Mouse (Mus musculus): Measurements from ENCODE around the gene Fuom. TPM values are rescaled to one million over a fixed set of nuclear protein-coding genes. Genes with fewer than 3 reads are reported as not detected.

Gene Fuom
- polyA plus RNA-seq, 1 experiment from 2014 or later, result 21.3 TPM

GRCm38 (mm10) chr7:140054124-140054523 is 48.1 kb downstream of the Fuom start:
- WGBS, result 75% methylated on average over 4 of the region's 4 CpGs
- Histone ChIP-seq H3K36me3 (no peaks in the 10 kb centered on the region), H3K4me1 (replicated peaks) (peaks cover 17% of the 10 kb centered on the region), H3K9me3 (no peaks in the 10 kb centered on the region), H3K9ac (replicated peaks) (no peak overlapping the region), H3K27me3 (peaks cover 86% of the 10 kb centered on the region), H3K4me3 (replicated peaks) (no peak overlapping the region), H3K4me2 (no peak overlapping the region), H3K27ac (no peak overlapping the region)
- ATAC-seq (ENCODE audit: insufficient number of reproducible peaks, insufficient read depth, low FRiP score, low TSS enrichment, low read depth), result no peak

GRCm38 (mm10) chr7:140049115-140049689 is 53.0 kb downstream of the Fuom start:
- WGBS, result under 1% methylated on average over 34 of the region's 34 CpGs
- H3K27ac ChIP-seq, result no peak overlapping the region
- peak overlapping the region; percentile 14; the same call in 1 of the 2 replicates for H3K9ac ChIP-seq (replicated peaks)
- H3K4me1 ChIP-seq (replicated peaks), result peaks cover 14% of the 10 kb centered on the region; the same call in 1 of the 2 replicates
- peaks cover 89% of the 10 kb centered on the region for H3K27me3 ChIP-seq
- no peaks in the 10 kb centered on the region for H3K9me3 ChIP-seq
- peak overlapping the region; percentile 34 for H3K4me3 ChIP-seq (replicated peaks)
- H3K4me2 ChIP-seq, result peak overlapping the region; percentile 59
- peak; percentile 54; the same call in 1 of the 2 replicates for ATAC-seq (ENCODE audit: insufficient number of reproducible peaks, insufficient read depth, low FRiP score, low TSS enrichment, low read depth)
- H3K36me3 ChIP-seq, result no peaks in the 10 kb centered on the region

GRCm38 (mm10) chr7:140048361-140049114 is 53.7 kb downstream of the Fuom start, which contains the start of gene Msx3:
Msx3 (minus strand) TSS chr7:140049089.
- Histone ChIP-seq H3K9me3 (no peaks in the 10 kb centered on the region), H3K36me3 (no peaks in the 10 kb centered on the region), H3K27me3 (peaks cover 92% of the 10 kb centered on the region), H3K9ac (replicated peaks) (peak within 1 kb of the TSS; percentile 40), H3K4me1 (replicated peaks) (peaks cover 14% of the 10 kb centered on the region; the same call in 1 of the 2 replicates), H3K4me2 (peak within 1 kb of the TSS; percentile 59), H3K4me3 (replicated peaks) (peak within 1 kb of the TSS; percentile 34), H3K27ac (no peak within 1 kb of the TSS)
- peak; percentile 24 for ATAC-seq (ENCODE audit: insufficient number of reproducible peaks, insufficient read depth, low FRiP score, low TSS enrichment, low read depth)
- 1% methylated on average over 56 of the region's 56 CpGs for WGBS

GRCm38 (mm10) chr7:140047811-140048311 is 54.4 kb downstream of the Fuom start:
- Histone ChIP-seq H3K27me3 (peaks cover 88% of the 10 kb centered on the region), H3K9me3 (no peaks in the 10 kb centered on the region), H3K36me3 (no peaks in the 10 kb centered on the region), H3K9ac (replicated peaks) (peak overlapping the region; percentile 40; the same call in 1 of the 2 replicates), H3K4me2 (peak overlapping the region; percentile 59), H3K27ac (no peak overlapping the region), H3K4me3 (replicated peaks) (peak overlapping the region; percentile 34), H3K4me1 (replicated peaks) (peaks cover 14% of the 10 kb centered on the region; the same call in 1 of the 2 replicates)
- ATAC-seq (ENCODE audit: insufficient number of reproducible peaks, insufficient read depth, low FRiP score, low TSS enrichment, low read depth), result peak; percentile 34; the same call in 1 of the 2 replicates
- whole genome bisulfite sequencing, result under 1% methylated on average over 33 of the region's 33 CpGs

Other genes with a start within 250 kb of the Fuom start
- 0.13 and 0.15 TPM in 2 replicates for gene Kndc1, start 207.7 kb downstream of the Fuom start, polyA plus RNA-seq (2016; fragmentation: Nextera tagmentation; extraction: Ambion mirVana)
- 0.23 and 0.34 TPM in 2 replicates for gene Utf1, start 158.7 kb downstream of the Fuom start, polyA plus RNA-seq (2016; fragmentation: Nextera tagmentation; extraction: Ambion mirVana)
- gene 6430531B16Rik, start 123.7 kb downstream of the Fuom start, polyA plus RNA-seq (2016; fragmentation: Nextera tagmentation; extraction: Ambion mirVana), result 0.31 and 0.51 TPM in 2 replicates
- gene Adam8, start 109.9 kb downstream of the Fuom start, polyA plus RNA-seq (2016; fragmentation: Nextera tagmentation; extraction: Ambion mirVana), result 2.1 and 2.7 TPM in 2 replicates
- 41.4 and 43.0 TPM in 2 replicates for gene Zfp511, start 66.0 kb downstream of the Fuom start, polyA plus RNA-seq (2016; fragmentation: Nextera tagmentation; extraction: Ambion mirVana)
- 82.3 and 82.8 TPM in 2 replicates for gene Tubgcp2, start 65.8 kb downstream of the Fuom start, polyA plus RNA-seq (2016; fragmentation: Nextera tagmentation; extraction: Ambion mirVana)
- gene Msx3, start 53.4 kb downstream of the Fuom start, polyA plus RNA-seq (2016; fragmentation: Nextera tagmentation; extraction: Ambion mirVana), result 0.10 TPM in 1 of 2 replicates, not detected in the other
- 1.8 and 2.5 TPM in 2 replicates for gene Caly, start 19.9 kb downstream of the Fuom start, polyA plus RNA-seq (2016; fragmentation: Nextera tagmentation; extraction: Ambion mirVana)
- gene Prap1, start 9.0 kb downstream of the Fuom start, polyA plus RNA-seq (2016; fragmentation: Nextera tagmentation; extraction: Ambion mirVana), result not detected in 2 replicates
- gene Paox, start 13.4 kb upstream of the Fuom start, polyA plus RNA-seq (2016; fragmentation: Nextera tagmentation; extraction: Ambion mirVana), result 15.5 and 20.4 TPM in 2 replicates
- gene Echs1, start 14.0 kb upstream of the Fuom start, polyA plus RNA-seq (2016; fragmentation: Nextera tagmentation; extraction: Ambion mirVana), result 166 and 175 TPM in 2 replicates
- 20.2 and 22.6 TPM in 2 replicates for gene Mtg1, start 35.1 kb upstream of the Fuom start, polyA plus RNA-seq (2016; fragmentation: Nextera tagmentation; extraction: Ambion mirVana)
- 0.10 and 0.14 TPM in 2 replicates for gene Sprn, start 52.4 kb upstream of the Fuom start, polyA plus RNA-seq (2016; fragmentation: Nextera tagmentation; extraction: Ambion mirVana)
- gene Olfr522, start 62.3 kb upstream of the Fuom start, polyA plus RNA-seq (2016; fragmentation: Nextera tagmentation; extraction: Ambion mirVana), result not detected in 2 replicates
- not detected in 2 replicates for gene Olfr523, start 70.8 kb upstream of the Fuom start, polyA plus RNA-seq (2016; fragmentation: Nextera tagmentation; extraction: Ambion mirVana)
- gene Olfr524, start 103.5 kb upstream of the Fuom start, polyA plus RNA-seq (2016; fragmentation: Nextera tagmentation; extraction: Ambion mirVana), result not detected in 2 replicates
- not detected in 2 replicates for gene Cd163l1, start 115.8 kb upstream of the Fuom start, polyA plus RNA-seq (2016; fragmentation: Nextera tagmentation; extraction: Ambion mirVana)
- not detected in 2 replicates for gene 5830411N06Rik, start 144.8 kb upstream of the Fuom start, polyA plus RNA-seq (2016; fragmentation: Nextera tagmentation; extraction: Ambion mirVana)
- gene Olfr525, start 218.4 kb upstream of the Fuom start, polyA plus RNA-seq (2016; fragmentation: Nextera tagmentation; extraction: Ambion mirVana), result not detected in 2 replicates
- not detected in 2 replicates for gene Olfr527, start 231.6 kb upstream of the Fuom start, polyA plus RNA-seq (2016; fragmentation: Nextera tagmentation; extraction: Ambion mirVana)